Mouse (Mus musculus) testis, adult 2 months (tissue): Measurements from ENCODE around the gene Arl8b.

Experiments used
- CTCF ChIP-seq: fragments of 200-500 bp; IDR thresholded peaks from 2 replicates; pipeline ENCODE4 v1.5.1; 2012; ENCODE audit warnings: low read depth, mild to moderate bottlenecking, inconsistent platforms, low read length, moderate library complexity; ENCODE audit not compliant: control insufficient read depth, insufficient read depth, insufficient replicate concordance
- POLR2A ChIP-seq: fragments of 200-500 bp; IDR thresholded peaks from 2 replicates; pipeline ENCODE4 v1.6.1; 2012; ENCODE audit warnings: low read depth, mild to moderate bottlenecking, inconsistent platforms, low read length, moderate library complexity; ENCODE audit not compliant: control insufficient read depth

DNA sequence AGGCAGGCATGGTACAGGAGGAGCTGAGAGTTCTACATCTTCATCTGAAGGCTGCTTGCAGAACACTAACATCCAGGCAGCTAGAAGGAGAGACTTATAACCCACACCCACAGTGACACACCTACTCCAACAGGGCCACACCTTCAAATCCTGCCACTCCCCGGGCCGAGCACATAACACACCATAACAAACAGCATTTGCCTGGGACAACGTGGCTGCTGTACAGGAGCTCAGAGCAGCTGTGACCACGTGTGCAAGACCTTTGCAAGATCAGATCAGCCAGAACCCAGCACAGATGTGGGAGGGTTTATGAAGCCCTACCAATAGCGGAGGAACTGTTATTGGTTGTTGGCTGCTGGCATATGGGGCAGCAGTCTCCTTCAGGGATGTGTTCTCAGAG is 83.4 kb downstream of the Arl8b start:
- TF ChIP-seq POLR2A (no peak), CTCF (no peak)
